Mouse (Mus musculus) limb, embryonic 14.5 days (tissue): ENCODE data around the gene Strip1. TPM values are rescaled to one million over a fixed set of nuclear protein-coding genes. Genes with fewer than 3 reads are reported as not detected.

Experiments used
- ATAC-seq: fragments of 200-750 bp; cut with Nextera tagmentation; 2 replicates; pipeline ENCODE4 v1.8.0; 2017; ENCODE audit warnings: low read depth, moderate number of reproducible peaks, moderate TSS enrichment; ENCODE audit not compliant: low FRiP score
- DNase-seq: peaks from one replicate; pipeline ENCODE4 v3.0.0-alpha.2; 2015; ENCODE audit warnings: low spot score
- H3K27ac ChIP-seq: fragments of 300-500 bp; sonication (generic); replicated peaks from 2 replicates; pipeline ENCODE4 v1.5.1; 2014; ENCODE audit warnings: low read depth, mild to moderate bottlenecking, low read length, moderate library complexity, mixed read lengths
- H3K27me3 ChIP-seq: fragments of 300-500 bp; sonication (generic); 2 replicates; pipeline ENCODE4 v1.6.1; 2014; ENCODE audit warnings: low read length, mixed read lengths; ENCODE audit not compliant: control insufficient read depth, insufficient read depth
- H3K36me3 ChIP-seq: fragments of 300-500 bp; sonication (generic); 2 replicates; pipeline ENCODE4 v1.6.1; 2014; ENCODE audit warnings: mild to moderate bottlenecking, low read length, moderate library complexity, mixed read lengths; ENCODE audit not compliant: control insufficient read depth, insufficient read depth
- H3K4me1 ChIP-seq: fragments of 300-500 bp; sonication (generic); 2 replicates; pipeline ENCODE4 v1.6.1; 2014; ENCODE audit warnings: antibody characterized with exemption, low read length, mixed read lengths; ENCODE audit not compliant: control insufficient read depth, insufficient read depth
- H3K4me2 ChIP-seq: fragments of 300-500 bp; sonication (generic); replicated peaks from 2 replicates; pipeline ENCODE4 v1.6.1; 2014; ENCODE audit warnings: low read depth, mild to moderate bottlenecking, low read length, moderate library complexity; ENCODE audit not compliant: severe bottlenecking
- H3K4me3 ChIP-seq: fragments of 300-500 bp; sonication (generic); replicated peaks from 2 replicates; pipeline ENCODE4 v1.5.1; 2014; ENCODE audit warnings: low read length
- H3K9ac ChIP-seq: fragments of 300-500 bp; sonication (generic); 2 replicates; pipeline ENCODE4 v1.6.1; 2014; ENCODE audit warnings: mild to moderate bottlenecking, low read depth, low read length, moderate library complexity; ENCODE audit not compliant: severe bottlenecking
- H3K9me3 ChIP-seq: fragments of 300-500 bp; sonication (generic); 2 replicates; pipeline ENCODE4 v1.6.1; 2016; ENCODE audit warnings: low read length; ENCODE audit not compliant: control insufficient read depth
- POLR2A ChIP-seq: fragments of 200-500 bp; IDR thresholded peaks from 2 replicates; pipeline ENCODE4 v1.8.0; 2012; ENCODE audit warnings: inconsistent platforms, mild to moderate bottlenecking, moderate library complexity, borderline replicate concordance; ENCODE audit not compliant: insufficient read depth, insufficient read length; ENCODE audit errors: extremely low read depth
- WGBS: fragments of 180-500 bp; shearing (Covaris S2); extraction: QIAGEN DNeasy Blood & Tissue Kit; methylation state at CpG from one replicate; pipeline ENCODE4 v1.1.7; 2014; 5-methylcytosine and 5-hydroxymethylcytosine counted together
- polyA plus RNA-seq, 2 experiments: library from polyadenylated mRNA; depleted of rRNA in 1 of 2; stranded (reverse) in 1 of 2; unstranded in 1 of 2; fragments of >200 nt; fragmentation: Nextera tagmentation in 1 of 2; extraction: Ambion mirVana in 1 of 2; gene quantifications; 2 replicates each; pipeline versions ENCODE4 v1.2.1 to v1.2.3; 2012 to 2014

Strip1 gene
- polyA plus RNA-seq, 2 experiments = 59.7 to 74.1 TPM

DNA sequence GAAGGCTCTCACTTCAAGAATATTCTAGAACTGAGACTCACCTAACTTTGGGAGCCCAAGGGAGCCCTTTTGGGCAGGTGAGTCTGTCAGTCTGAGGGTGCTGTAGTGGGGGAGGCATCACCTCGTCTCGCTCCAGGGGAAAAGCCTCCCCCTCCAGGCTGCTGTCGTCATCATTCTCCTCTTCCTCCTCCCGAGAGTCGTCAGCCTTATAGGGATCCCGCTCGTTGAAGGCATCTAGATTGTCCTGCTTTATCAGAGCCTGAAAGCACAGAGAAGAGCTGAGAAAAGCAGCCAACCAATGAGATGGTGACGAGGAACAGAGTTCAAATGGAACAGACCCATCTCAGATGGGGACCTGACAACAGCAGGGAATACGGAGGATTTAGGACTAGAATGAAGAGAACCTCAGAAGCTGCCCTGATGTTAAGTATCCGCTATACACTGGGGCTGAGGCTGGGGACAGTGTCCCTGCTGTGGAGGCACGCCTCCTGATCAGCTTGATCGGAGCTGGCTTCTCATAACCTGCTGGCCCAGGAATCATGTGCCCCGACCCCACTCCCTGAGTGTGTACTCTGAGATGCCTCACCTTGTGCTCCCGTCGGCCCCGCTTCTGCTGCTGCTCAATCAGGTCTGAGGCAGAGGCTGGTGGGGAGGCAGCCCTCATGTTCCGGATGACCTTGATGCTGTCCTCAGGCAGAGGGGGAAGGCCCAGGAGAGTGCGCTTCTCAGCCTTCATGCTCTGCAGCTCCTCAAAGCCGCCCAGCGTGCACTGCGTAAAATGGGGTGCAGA is 10.0 kb downstream of the Strip1 start:
- Histone ChIP-seq H3K4me2 (no peak overlapping the region), H3K9ac (no peak overlapping the region), H3K4me1 (no peaks in the 10 kb centered on the region), H3K27me3 (no peaks in the 10 kb centered on the region), H3K27ac (no peak overlapping the region), H3K36me3 (peaks cover 97% of the 10 kb centered on the region), H3K9me3 (no peaks in the 10 kb centered on the region), H3K4me3 (no peak overlapping the region)
- no peak for TF ChIP-seq POLR2A
- 87% methylated on average over 21 of the region's 21 CpGs for WGBS
- DNase-seq (no peak), ATAC-seq (no peak)

DNA sequence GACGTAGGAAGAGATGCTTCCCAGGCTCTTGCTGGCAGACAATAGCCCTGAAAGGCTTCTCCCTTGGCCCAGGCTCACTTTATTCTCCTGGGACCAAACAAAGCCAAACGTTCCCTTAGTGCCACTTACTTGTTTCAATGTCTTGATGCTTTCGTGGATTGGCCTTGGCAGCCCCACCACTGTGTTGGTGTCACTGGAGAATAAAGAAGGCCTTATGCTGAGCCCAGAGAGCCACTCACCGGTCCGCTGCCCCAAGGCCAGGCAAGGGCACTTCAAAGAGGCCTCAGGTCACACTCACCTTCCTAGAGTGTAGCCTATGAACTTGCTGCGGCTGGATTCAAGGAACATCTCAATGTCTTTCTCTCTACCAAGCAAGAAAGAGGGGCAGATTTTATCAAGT is 11.6 kb downstream of the Strip1 start:
- Histone ChIP-seq H3K9me3 (no peaks in the 10 kb centered on the region), H3K9ac (no peak overlapping the region), H3K27me3 (no peaks in the 10 kb centered on the region), H3K4me3 (no peak overlapping the region), H3K27ac (no peak overlapping the region), H3K4me2 (no peak overlapping the region), H3K36me3 (peaks cover 97% of the 10 kb centered on the region), H3K4me1 (no peaks in the 10 kb centered on the region)
- no peak for ATAC-seq
- no peak for TF ChIP-seq POLR2A
- no peak for DNase-seq
- 94% methylated on average over 6 of the region's 6 CpGs for WGBS

DNA sequence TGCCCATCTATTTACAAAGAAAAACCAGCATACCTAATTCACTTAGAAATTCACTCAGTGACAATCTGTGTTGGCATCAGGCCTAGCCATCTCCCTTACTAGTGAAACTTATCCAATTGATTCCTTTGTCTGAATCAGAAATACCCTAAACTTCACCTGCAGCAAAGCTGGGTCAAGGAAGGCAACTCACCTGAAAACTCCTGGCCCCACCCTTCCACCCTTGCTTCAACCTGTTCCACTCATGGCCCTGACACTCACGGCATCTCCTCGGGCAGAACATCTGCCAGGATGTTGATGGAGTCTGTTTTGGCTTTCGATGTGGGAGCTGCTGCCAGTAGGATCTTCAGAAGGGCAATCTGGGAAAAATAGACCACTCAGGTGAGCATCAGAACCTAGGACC is 13.7 kb downstream of the Strip1 start:
- H3K27me3 ChIP-seq = no peaks in the 10 kb centered on the region
- H3K36me3 ChIP-seq = peaks cover 97% of the 10 kb centered on the region
- no peak overlapping the region for H3K4me2 ChIP-seq
- H3K27ac ChIP-seq = no peak overlapping the region
- DNase-seq (no peak), ATAC-seq (no peak)
- H3K9ac ChIP-seq = no peak overlapping the region
- H3K9me3 ChIP-seq = no peaks in the 10 kb centered on the region
- no peak overlapping the region for H3K4me3 ChIP-seq
- no peak for TF ChIP-seq POLR2A
- no peaks in the 10 kb centered on the region for H3K4me1 ChIP-seq
- WGBS = 97% methylated on average over 3 of the region's 3 CpGs

DNA sequence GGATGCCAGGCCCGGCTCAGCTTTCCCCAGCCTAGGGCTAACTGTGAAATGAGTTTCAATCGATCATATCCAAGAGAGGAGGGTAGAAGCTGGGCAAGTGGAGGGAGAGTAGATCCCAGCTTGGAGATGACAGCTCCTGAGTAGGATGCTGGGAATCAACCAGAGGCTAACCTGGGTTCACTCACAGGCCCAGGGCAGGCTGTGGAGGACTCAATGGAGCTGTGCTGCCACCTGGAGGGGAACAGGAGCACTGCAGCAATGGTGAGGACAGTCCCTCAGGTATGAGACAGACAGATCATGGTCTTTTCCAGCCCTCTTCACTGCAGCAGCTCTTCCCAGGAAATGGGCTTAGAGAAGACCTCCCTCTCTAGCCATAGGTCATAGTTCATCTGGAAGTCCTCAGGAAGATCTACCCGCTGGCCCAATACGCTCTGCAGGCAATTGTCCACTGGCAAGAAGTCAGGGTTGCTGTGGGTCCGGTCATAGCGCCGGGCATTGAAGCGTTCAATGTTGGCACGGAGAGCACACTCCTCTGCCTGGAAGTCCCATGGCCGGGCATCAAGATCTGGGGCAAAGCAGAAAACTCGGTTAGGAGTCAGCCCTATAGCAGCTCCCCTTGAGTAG is 18.5 kb downstream of the Strip1 start:
- no peak overlapping the region for H3K4me2 ChIP-seq
- no peak overlapping the region for H3K27ac ChIP-seq
- H3K4me3 ChIP-seq = no peak overlapping the region
- DNase-seq (no peak), ATAC-seq (0 out of 2 replicates have a peak, but pooled peaks have one; percentile 68)
- no peak overlapping the region for H3K9ac ChIP-seq
- no peak for TF ChIP-seq POLR2A
- H3K4me1 ChIP-seq = no peaks in the 10 kb centered on the region
- WGBS = 86% methylated on average over 11 of the region's 11 CpGs
- no peaks in the 10 kb centered on the region for H3K9me3 ChIP-seq
- no peaks in the 10 kb centered on the region for H3K27me3 ChIP-seq
- H3K36me3 ChIP-seq = peaks cover 73% of the 10 kb centered on the region

DNA sequence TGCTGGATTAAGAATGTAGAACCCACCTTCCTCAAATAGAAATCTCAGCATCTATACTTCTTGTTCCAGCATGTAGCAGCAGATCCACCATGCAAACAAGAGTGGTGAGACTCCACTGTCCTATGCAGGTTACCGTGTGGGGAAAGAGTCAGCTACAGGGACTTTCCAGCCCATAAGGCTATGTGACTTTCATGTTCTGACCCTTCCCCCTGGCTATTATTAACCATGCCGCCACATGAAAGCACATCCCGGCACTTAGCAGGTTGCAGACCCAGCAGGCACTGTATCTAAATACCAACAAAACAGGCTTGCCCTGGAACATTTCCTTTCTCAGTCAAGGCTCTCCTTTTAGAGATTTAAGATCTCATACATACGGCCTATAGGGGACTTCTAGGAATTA is 20.1 kb downstream of the Strip1 start:
- no peak for ATAC-seq
- TF ChIP-seq POLR2A = no peak
- H3K4me1 ChIP-seq = no peaks in the 10 kb centered on the region
- no peak overlapping the region for H3K9ac ChIP-seq
- H3K27ac ChIP-seq = no peak overlapping the region
- H3K4me3 ChIP-seq = no peak overlapping the region
- WGBS = 30% methylated on average over 4 of the region's 4 CpGs
- no peak for DNase-seq
- no peaks in the 10 kb centered on the region for H3K9me3 ChIP-seq
- H3K4me2 ChIP-seq = no peak overlapping the region
- peaks cover 57% of the 10 kb centered on the region for H3K36me3 ChIP-seq
- no peaks in the 10 kb centered on the region for H3K27me3 ChIP-seq

DNA sequence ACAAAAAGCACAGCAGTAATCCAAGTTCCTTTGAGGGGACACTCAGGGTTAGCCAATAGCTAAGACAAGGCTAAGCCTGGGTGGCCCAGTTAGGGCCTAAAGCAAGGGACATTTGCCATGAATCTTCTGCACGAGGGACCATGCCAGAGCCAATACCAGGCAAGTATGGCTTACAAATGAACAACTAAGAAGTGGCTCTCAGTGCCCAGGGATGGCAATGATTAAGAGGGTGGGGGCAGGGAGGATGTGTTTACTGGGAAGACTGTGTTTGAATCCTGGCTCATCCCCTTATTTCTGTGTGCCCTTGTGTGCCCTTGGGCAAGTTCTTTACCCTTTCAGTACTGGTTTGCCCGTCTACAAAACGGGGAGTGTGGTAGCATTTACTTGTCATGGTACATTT is 22.1 kb downstream of the Strip1 start:
- H3K9ac ChIP-seq = no peak overlapping the region
- no peaks in the 10 kb centered on the region for H3K9me3 ChIP-seq
- H3K27me3 ChIP-seq = no peaks in the 10 kb centered on the region
- H3K4me1 ChIP-seq = no peaks in the 10 kb centered on the region
- peaks cover 37% of the 10 kb centered on the region for H3K36me3 ChIP-seq
- no peak for ATAC-seq
- no peak overlapping the region for H3K4me2 ChIP-seq
- no peak overlapping the region for H3K4me3 ChIP-seq
- 50% methylated on average over 3 of the region's 3 CpGs for WGBS
- no peak for DNase-seq
- no peak for TF ChIP-seq POLR2A
- H3K27ac ChIP-seq = no peak overlapping the region
